Mouse (Mus musculus) testis, adult 2 months (tissue): ENCODE data around the gene Nos3.

Experiments used
- CTCF ChIP-seq: fragments of 200-500 bp; IDR thresholded peaks from 2 replicates; pipeline ENCODE4 v1.5.1; 2012; ENCODE audit warnings: low read depth, mild to moderate bottlenecking, inconsistent platforms, low read length, moderate library complexity; ENCODE audit not compliant: control insufficient read depth, insufficient read depth, insufficient replicate concordance
- POLR2A ChIP-seq: fragments of 200-500 bp; IDR thresholded peaks from 2 replicates; pipeline ENCODE4 v1.6.1; 2012; ENCODE audit warnings: low read depth, mild to moderate bottlenecking, inconsistent platforms, low read length, moderate library complexity; ENCODE audit not compliant: control insufficient read depth

- TF ChIP-seq POLR2A (no peak), CTCF (no peak)
Observed at GRCm38 (mm10) chr5:24365528-24365927, 918 bp downstream of the Nos3 start.
